Mouse (Mus musculus) embryonic facial prominence, embryonic 13.5 days (tissue): Measurements from ENCODE around the gene 1700020L24Rik. TPM values are rescaled to one million over a fixed set of nuclear protein-coding genes. Genes with fewer than 3 reads are reported as not detected.

Experiments
- ATAC-seq: fragments of 200-750 bp; cut with Nextera tagmentation; 2 replicates; pipeline ENCODE4 v1.8.0; 2017; ENCODE audit warnings: low read depth; ENCODE audit not compliant: insufficient number of reproducible peaks, insufficient read depth, low FRiP score, low TSS enrichment
- H3K27ac ChIP-seq: fragments of 300-500 bp; sonication (generic); 2 replicates; pipeline ENCODE4 v1.5.1; 2015; ENCODE audit warnings: moderate library complexity, mild to moderate bottlenecking, inconsistent platforms
- H3K27me3 ChIP-seq: fragments of 300-500 bp; sonication (generic); 2 replicates; pipeline ENCODE4 v1.6.1; 2015; ENCODE audit warnings: mild to moderate bottlenecking, inconsistent platforms
- H3K36me3 ChIP-seq: fragments of 300-500 bp; sonication (generic); 2 replicates; pipeline ENCODE4 v1.6.1; 2015; ENCODE audit warnings: mild to moderate bottlenecking, inconsistent platforms
- H3K4me1 ChIP-seq: fragments of 300-500 bp; sonication (generic); 2 replicates; pipeline ENCODE4 v1.6.1; 2015; ENCODE audit warnings: inconsistent platforms
- H3K4me2 ChIP-seq: fragments of 300-500 bp; sonication (generic); 2 replicates; pipeline ENCODE4 v1.6.1; 2015; ENCODE audit warnings: moderate library complexity, mild to moderate bottlenecking, inconsistent platforms
- H3K4me3 ChIP-seq: fragments of 300-500 bp; sonication (generic); 2 replicates; pipeline ENCODE4 v1.5.1; 2015; ENCODE audit warnings: mild to moderate bottlenecking, inconsistent platforms
- H3K9ac ChIP-seq: fragments of 300-500 bp; sonication (generic); 2 replicates; pipeline ENCODE4 v1.6.1; 2015; ENCODE audit warnings: mild to moderate bottlenecking, inconsistent platforms
- H3K9me3 ChIP-seq: fragments of 300-500 bp; sonication (generic); 2 replicates; pipeline ENCODE4 v1.6.1; 2016; ENCODE audit warnings: inconsistent platforms
- WGBS: fragments of 180-500 bp; shearing (Covaris S2); methylation state at CpG from one replicate; pipeline ENCODE4 v1.1.7; 2015; ENCODE audit warnings: mixed read lengths; 5-methylcytosine and 5-hydroxymethylcytosine counted together
- polyA plus RNA-seq: library from polyadenylated mRNA; unstranded; fragments of >200 nt; fragmentation: Nextera tagmentation; extraction: Ambion mirVana; gene quantifications from 2 replicates; pipeline ENCODE4 v1.2.1, GENCODE M21; 2015

1700020L24Rik gene
- polyA plus RNA-seq, 1 experiment from 2014 or later, result 0.32 TPM

GRCm38 (mm10) chr11:83441235-83441634, 3.8 kb downstream of the 1700020L24Rik start:
- H3K27me3 ChIP-seq, result peaks cover 59% of the 10 kb centered on the region
- H3K36me3 ChIP-seq, result no peaks in the 10 kb centered on the region
- no peaks in the 10 kb centered on the region for H3K9me3 ChIP-seq
- H3K4me2 ChIP-seq, result peak overlapping the region; percentile 85
- WGBS, result 36% methylated on average over 7 of the region's 7 CpGs
- peaks cover 14% of the 10 kb centered on the region for H3K4me1 ChIP-seq
- no peak overlapping the region; the same call in 1 of the 2 replicates for H3K4me3 ChIP-seq
- H3K9ac ChIP-seq, result no peak overlapping the region
- no peak for ATAC-seq
- H3K27ac ChIP-seq, result no peak overlapping the region

GRCm38 (mm10) chr11:83442596-83443267, 5.3 kb downstream of the 1700020L24Rik start:
- Histone ChIP-seq H3K9ac (no peak overlapping the region), H3K4me2 (peak overlapping the region; percentile 48), H3K27ac (no peak overlapping the region), H3K4me1 (peaks cover 17% of the 10 kb centered on the region), H3K36me3 (no peaks in the 10 kb centered on the region), H3K9me3 (no peaks in the 10 kb centered on the region), H3K27me3 (peaks cover 72% of the 10 kb centered on the region), H3K4me3 (peak overlapping the region; percentile 16; the same call in 1 of the 2 replicates)
- ATAC-seq, result no peak; the same call in 1 of the 2 replicates
- 14% methylated on average over 29 of the region's 29 CpGs for WGBS

DNA sequence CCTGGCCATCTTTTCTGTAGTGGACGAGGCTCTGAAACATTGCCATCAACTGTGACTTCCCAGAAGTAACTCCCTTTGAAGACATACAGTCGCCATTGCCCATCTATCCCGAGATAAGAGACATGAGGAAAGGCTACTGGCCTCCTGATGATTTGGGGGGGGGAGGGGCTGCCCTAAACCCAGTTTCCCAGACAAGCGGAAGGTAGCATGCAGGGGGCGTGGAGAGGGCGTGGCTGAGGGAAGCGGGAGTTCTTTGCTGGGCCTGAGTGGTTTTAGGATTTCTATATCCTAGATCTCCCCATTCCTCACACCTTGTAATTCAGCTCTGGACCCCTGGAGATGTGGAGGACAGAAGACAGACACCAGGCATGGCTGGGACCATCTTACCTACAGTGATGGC, 6.3 kb downstream of the 1700020L24Rik start:
- Histone ChIP-seq H3K4me1 (peaks cover 17% of the 10 kb centered on the region), H3K36me3 (no peaks in the 10 kb centered on the region), H3K9ac (no peak overlapping the region), H3K27ac (no peak overlapping the region), H3K27me3 (peaks cover 73% of the 10 kb centered on the region), H3K9me3 (no peaks in the 10 kb centered on the region), H3K4me2 (no peak overlapping the region), H3K4me3 (no peak overlapping the region)
- no peak for ATAC-seq
- 11% methylated on average over 7 of the region's 7 CpGs for WGBS

GRCm38 (mm10) chr11:83445001-83445400, 7.5 kb downstream of the 1700020L24Rik start:
- H3K27ac ChIP-seq, result no peak overlapping the region
- WGBS, result 29% methylated on average over 19 of the region's 19 CpGs
- no peaks in the 10 kb centered on the region for H3K36me3 ChIP-seq
- H3K4me1 ChIP-seq, result peaks cover 17% of the 10 kb centered on the region
- no peak for ATAC-seq
- peaks cover 73% of the 10 kb centered on the region for H3K27me3 ChIP-seq
- H3K4me2 ChIP-seq, result peak overlapping the region; percentile 52
- H3K9ac ChIP-seq, result peak overlapping the region; percentile 44; the same call in 1 of the 2 replicates
- H3K9me3 ChIP-seq, result no peaks in the 10 kb centered on the region
- peak overlapping the region; percentile 28 for H3K4me3 ChIP-seq

DNA sequence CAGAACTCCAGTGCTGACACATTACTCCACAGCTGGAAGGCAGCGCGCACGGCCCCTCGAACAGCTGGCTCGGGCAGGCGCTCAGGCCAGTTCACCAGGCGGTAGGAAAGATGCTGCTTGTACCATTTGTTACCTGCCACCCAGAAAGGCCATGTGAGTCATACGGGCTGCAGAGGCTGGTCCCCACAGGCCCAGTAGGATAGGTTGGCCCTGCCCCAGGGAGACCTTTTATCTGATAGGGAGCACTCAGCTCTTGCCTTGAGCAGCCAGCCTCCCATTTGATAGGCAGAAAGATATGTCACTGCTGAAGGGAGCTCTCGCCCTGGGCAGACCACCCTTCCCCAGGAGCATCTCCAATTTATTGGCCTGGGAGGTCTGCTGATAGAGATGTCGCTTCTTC, 10.1 kb downstream of the 1700020L24Rik start:
- H3K27ac ChIP-seq, result no peak overlapping the region
- H3K4me3 ChIP-seq, result no peak overlapping the region
- no peaks in the 10 kb centered on the region for H3K36me3 ChIP-seq
- peaks cover 16% of the 10 kb centered on the region for H3K4me1 ChIP-seq
- WGBS, result 56% methylated on average over 10 of the region's 10 CpGs
- no peaks in the 10 kb centered on the region for H3K9me3 ChIP-seq
- ATAC-seq, result no peak
- no peak overlapping the region for H3K4me2 ChIP-seq
- H3K9ac ChIP-seq, result no peak overlapping the region
- peaks cover 55% of the 10 kb centered on the region for H3K27me3 ChIP-seq

DNA sequence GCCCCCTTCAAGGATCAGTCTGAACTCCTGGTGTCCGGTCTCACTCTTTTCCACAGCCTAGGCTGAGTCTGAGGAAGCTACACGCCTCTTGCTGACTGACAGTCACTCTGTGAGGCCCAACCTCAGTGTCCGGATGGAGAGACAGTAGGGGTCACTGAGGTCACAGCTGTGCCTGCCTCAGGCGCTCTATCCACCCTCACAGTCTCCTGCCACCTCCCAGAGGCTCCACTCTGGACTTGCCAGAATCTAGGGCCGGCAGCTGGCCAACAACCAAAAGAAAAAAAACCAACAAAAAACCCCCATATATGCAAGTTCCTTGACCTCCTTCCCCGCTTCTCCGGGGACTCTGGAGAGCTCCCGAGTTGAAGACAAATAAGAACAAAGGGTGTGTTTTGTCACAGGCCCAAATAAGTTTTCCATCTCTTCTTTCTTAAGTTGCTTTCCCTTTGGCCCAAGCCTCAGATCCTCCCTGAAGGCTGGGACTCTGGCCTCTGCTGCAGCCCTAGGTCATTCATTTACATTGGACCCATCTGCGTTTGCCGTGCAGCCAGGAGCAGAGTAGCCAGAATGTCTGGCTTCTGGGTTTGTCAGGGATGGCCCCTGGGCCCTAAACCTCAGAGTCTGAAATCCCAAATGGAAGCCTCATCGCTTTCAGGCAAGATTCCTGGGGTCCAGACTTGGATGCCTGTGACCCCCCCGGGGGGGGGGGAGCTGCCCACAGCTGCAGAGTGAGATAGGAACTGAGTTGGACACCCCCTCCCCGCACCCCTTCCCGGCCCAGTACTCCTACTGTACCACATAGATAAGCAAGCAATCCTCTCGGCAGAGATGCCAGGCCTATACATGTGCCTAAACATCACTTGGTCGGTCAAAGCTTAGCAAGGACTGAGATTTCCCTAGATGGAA, 10.8 kb downstream of the 1700020L24Rik start:
- ATAC-seq, result no peak
- H3K4me3 ChIP-seq, result no peak overlapping the region
- WGBS, result 23% methylated on average over 16 of the region's 16 CpGs

DNA sequence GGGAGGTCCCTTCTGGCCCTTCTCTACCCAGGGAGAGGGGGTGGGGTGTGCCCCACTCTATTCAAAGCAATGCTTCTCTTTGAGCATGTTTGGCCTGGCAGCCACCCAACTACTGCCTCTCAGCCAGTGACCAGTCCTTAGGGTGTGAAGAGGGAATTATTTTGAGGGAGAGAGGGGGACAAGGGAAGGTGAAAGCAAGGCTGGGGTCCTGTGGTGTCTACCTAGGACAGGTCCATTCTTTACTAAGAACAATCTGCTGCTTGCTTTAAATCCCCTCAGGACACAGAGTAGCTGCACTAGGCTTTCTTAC, 11.4 kb downstream of the 1700020L24Rik start:
- ATAC-seq, result no peak
- Histone ChIP-seq H3K4me2 (no peak overlapping the region), H3K27ac (0 out of 2 replicates have a peak overlapping the region, but pooled peaks have one; percentile 33), H3K9ac (no peak overlapping the region; the same call in 1 of the 2 replicates), H3K27me3 (peaks cover 42% of the 10 kb centered on the region), H3K4me3 (no peak overlapping the region), H3K9me3 (no peaks in the 10 kb centered on the region), H3K36me3 (no peaks in the 10 kb centered on the region), H3K4me1 (peaks cover 12% of the 10 kb centered on the region)

More for the DNA sequence above, 10.8 kb downstream of the 1700020L24Rik start:
- H3K36me3 ChIP-seq, result no peaks in the 10 kb centered on the region
- no peaks in the 10 kb centered on the region for H3K9me3 ChIP-seq
- H3K4me1 ChIP-seq, result peaks cover 13% of the 10 kb centered on the region
- H3K27me3 ChIP-seq, result peaks cover 49% of the 10 kb centered on the region
- H3K4me2 ChIP-seq, result no peak overlapping the region
- H3K9ac ChIP-seq, result no peak overlapping the region; the same call in 1 of the 2 replicates
- H3K27ac ChIP-seq, result 0 out of 2 replicates have a peak overlapping the region, but pooled peaks have one; percentile 33

GRCm38 (mm10) chr11:83449298-83449697, 11.8 kb downstream of the 1700020L24Rik start:
- Histone ChIP-seq H3K4me2 (no peak overlapping the region), H3K9ac (no peak overlapping the region), H3K9me3 (no peaks in the 10 kb centered on the region), H3K27ac (no peak overlapping the region), H3K4me1 (peaks cover 9% of the 10 kb centered on the region), H3K4me3 (no peak overlapping the region), H3K36me3 (no peaks in the 10 kb centered on the region), H3K27me3 (peaks cover 38% of the 10 kb centered on the region)
- ATAC-seq, result no peak
- 15% methylated on average over 4 of the region's 4 CpGs for WGBS

GRCm38 (mm10) chr11:83450550-83450949, 13.1 kb downstream of the 1700020L24Rik start:
- WGBS, result 32% methylated on average over 1 of the region's 1 CpGs
- Histone ChIP-seq H3K27ac (no peak overlapping the region), H3K4me3 (no peak overlapping the region), H3K4me1 (peaks cover 15% of the 10 kb centered on the region), H3K9ac (no peak overlapping the region), H3K4me2 (no peak overlapping the region), H3K9me3 (no peaks in the 10 kb centered on the region), H3K36me3 (no peaks in the 10 kb centered on the region), H3K27me3 (peaks cover 26% of the 10 kb centered on the region)
- ATAC-seq, result no peak

DNA sequence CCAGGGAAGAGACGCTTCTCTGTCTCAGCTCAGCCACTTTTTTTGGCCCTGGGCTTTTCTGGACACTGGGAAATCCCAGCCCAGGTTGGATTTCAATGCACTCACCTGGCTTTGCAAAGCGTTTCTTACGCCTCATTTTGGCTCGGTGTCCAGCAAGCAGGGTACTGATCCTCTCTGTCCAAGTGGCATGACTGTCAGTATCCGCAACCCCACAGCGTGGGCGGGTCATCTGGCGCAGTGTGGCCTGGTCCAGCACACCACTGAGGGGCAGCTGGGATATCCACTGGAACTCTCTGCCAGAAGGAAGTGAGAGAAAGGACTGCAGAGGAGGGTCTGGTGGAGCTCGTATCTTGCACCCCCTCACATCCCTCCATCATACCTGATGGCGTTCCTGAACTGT, 13.8 kb downstream of the 1700020L24Rik start:
- no peak overlapping the region for H3K4me2 ChIP-seq
- peaks cover 17% of the 10 kb centered on the region for H3K4me1 ChIP-seq
- H3K27me3 ChIP-seq, result peaks cover 18% of the 10 kb centered on the region
- no peak overlapping the region for H3K27ac ChIP-seq
- ATAC-seq, result no peak
- no peaks in the 10 kb centered on the region for H3K9me3 ChIP-seq
- no peak overlapping the region for H3K9ac ChIP-seq
- WGBS, result 84% methylated on average over 10 of the region's 10 CpGs
- no peak overlapping the region for H3K4me3 ChIP-seq
- no peaks in the 10 kb centered on the region for H3K36me3 ChIP-seq

- H3K4me2 ChIP-seq, result no peak overlapping the region
- peaks cover 21% of the 10 kb centered on the region for H3K4me1 ChIP-seq
- H3K27ac ChIP-seq, result no peak overlapping the region
- WGBS, result 11% methylated on average over 4 of the region's 4 CpGs
- H3K9ac ChIP-seq, result no peak overlapping the region
- no peak overlapping the region for H3K4me3 ChIP-seq
- peaks cover 3% of the 10 kb centered on the region; the same call in 1 of the 2 replicates for H3K27me3 ChIP-seq
- ATAC-seq, result no peak
- no peaks in the 10 kb centered on the region for H3K9me3 ChIP-seq
- no peaks in the 10 kb centered on the region for H3K36me3 ChIP-seq
Measured at GRCm38 (mm10) chr11:83454548-83454947, 17.1 kb downstream of the 1700020L24Rik start.
